Mouse (Mus musculus): ENCODE results near the gene Cby3.

GRCm38 (mm10) chr11:50355395-50355794 is 1.1 kb downstream of the Cby3 start:
- TF ChIP-seq GATA1 (IDR thresholded peaks at IDR 0.05; ENCODE audit: borderline replicate concordance, low read length) (no peak), FLI1 (IDR thresholded peaks at IDR 0.05; ENCODE audit: low read length) (no peak)
